ENCODE assay signal across 8 mouse cellular contexts in genomic region chr1:7398678-7399218, GRCm38 (mm10).
DNase-seq lines count a peak whose midpoint lies in the region; ATAC-seq and TF ChIP-seq lines count a peak whose summit lies in the region.

No protein-coding gene starts in this region.

- peak; percentile 4 for DNase-seq in kidney, postnatal 14 days
- no peak for DNase-seq in kidney, adult 8-10 months
- DNase-seq in forebrain, postnatal 0 days = no peak
- no peak for DNase-seq in adrenal gland, postnatal 4 days (ENCODE audit: low spot score in 2 of 2)
- DNase-seq in frontal cortex, postnatal 14 days (ENCODE audit: low spot score in 2 of 2) = no peak
- DNase-seq in urinary bladder, adult 2 months (ENCODE audit: low spot score) = no peak

- TF ChIP-seq POLR2A in bone marrow macrophage, adult 2 months (IDR thresholded peaks at IDR 0.05; ENCODE audit: borderline replicate concordance, low read depth, low read length) = no peak

- peak overlapping the region; percentile 76 for H3K9ac ChIP-seq in forebrain, postnatal 0 days
- H3K9ac ChIP-seq in midbrain, embryonic 12.5 days (replicated peaks) = peak overlapping the region; percentile 66; the same call in 1 of the 2 replicates

- 62% methylated on average over 14 of the region's 14 CpGs for WGBS in forebrain, postnatal 0 days
- WGBS in midbrain, embryonic 12.5 days = 59% methylated on average over 14 of the region's 14 CpGs

- H3K9me3 ChIP-seq in forebrain, postnatal 0 days (ENCODE audit: low read length) = no peaks in the 10 kb centered on the region
- no peaks in the 10 kb centered on the region for H3K9me3 ChIP-seq in midbrain, embryonic 12.5 days

- no peaks in the 10 kb centered on the region for H3K36me3 ChIP-seq in forebrain, postnatal 0 days (ENCODE audit: insufficient read depth)
- no peaks in the 10 kb centered on the region for H3K36me3 ChIP-seq in midbrain, embryonic 12.5 days

- peaks cover 3% of the 10 kb centered on the region; the same call in 1 of the 2 replicates for H3K4me1 ChIP-seq in bone marrow macrophage, adult 2 months (ENCODE audit: control insufficient read depth, insufficient read depth, low read length)
- no peaks in the 10 kb centered on the region for H3K4me1 ChIP-seq in forebrain, postnatal 0 days (ENCODE audit: insufficient read depth)
- no peaks in the 10 kb centered on the region for H3K4me1 ChIP-seq in midbrain, embryonic 12.5 days

- peak overlapping the region; percentile 64 for H3K4me3 ChIP-seq in bone marrow macrophage, adult 2 months (ENCODE audit: insufficient read depth, low read length)
- peak overlapping the region; percentile 64 for H3K4me3 ChIP-seq in forebrain, postnatal 0 days (ENCODE audit: low read depth, low read length)
- peak overlapping the region; percentile 73 for H3K4me3 ChIP-seq in midbrain, embryonic 12.5 days

- no peak overlapping the region for H3K27ac ChIP-seq in bone marrow macrophage, adult 2 months (ENCODE audit: insufficient read depth, low read depth, low read length)
- peak overlapping the region; percentile 93 for H3K27ac ChIP-seq in forebrain, postnatal 0 days (ENCODE audit: low read depth, low read length)
- no peak overlapping the region for H3K27ac ChIP-seq in midbrain, embryonic 12.5 days (replicated peaks)

- TF ChIP-seq CTCF in bone marrow macrophage, adult 2 months (IDR thresholded peaks at IDR 0.05; ENCODE audit: low read depth, low read length) = no peak
- no peak for TF ChIP-seq CTCF in forebrain, postnatal 0 days (IDR thresholded peaks at IDR 0.05; ENCODE audit: low read depth)

- no peaks in the 10 kb centered on the region for H3K27me3 ChIP-seq in forebrain, postnatal 0 days (ENCODE audit: insufficient read depth, low read length)
- H3K27me3 ChIP-seq in midbrain, embryonic 12.5 days = no peaks in the 10 kb centered on the region

- no peak for ATAC-seq in forebrain, postnatal 0 days
- ATAC-seq in midbrain, embryonic 12.5 days (ENCODE audit: low FRiP score, low read depth) = no peak

- peak overlapping the region; percentile 48 for H3K4me2 ChIP-seq in forebrain, postnatal 0 days (ENCODE audit: low read depth)
- H3K4me2 ChIP-seq in midbrain, embryonic 12.5 days (replicated peaks) = peak overlapping the region; percentile 62
